Mouse (Mus musculus) gastrocnemius, adult 8-10 months (tissue): Measurements from ENCODE around the gene Vmn2r72. TPM values are rescaled to one million over a fixed set of nuclear protein-coding genes. Genes with fewer than 3 reads are reported as not detected.

Source experiments
- DNase-seq, 2 experiments: peaks; one replicate each; pipeline ENCODE4 v3.0.0; 2022; ENCODE audit warnings: low spot score in 2 of 2
- total RNA-seq, 4 experiments: library from RNA; stranded (reverse); gene quantifications; 2 replicates each; pipeline ENCODE4 v1.2.4; 2022

Vmn2r72 gene
- total RNA-seq: not detected

- no peak for DNase-seq
Observed at GRCm38 (mm10) chr7:85754997-85755396, at the start of gene Vmn2r72. Vmn2r72 (minus strand) TSS chr7:85755097.

Other genes with a start within 250 kb of the Vmn2r72 start
- gene Vmn2r71, start 192.0 kb downstream of the Vmn2r72 start, total RNA-seq: not detected
- gene Vmn2r70, start 185.9 kb downstream of the Vmn2r72 start, total RNA-seq: not detected
- gene Vmn2r73, start 121.2 kb upstream of the Vmn2r72 start, total RNA-seq: not detected
- not detected for gene Vmn2r74, start 206.5 kb upstream of the Vmn2r72 start, total RNA-seq